Mouse (Mus musculus): Measurements from ENCODE around the gene Nudt21. TPM values are rescaled to one million over a fixed set of nuclear protein-coding genes. Genes with fewer than 3 reads are reported as not detected.
"Not testable (repeated sequence)": the region's sequence is repeated elsewhere in the genome, so short reads cannot be mapped to it uniquely, and the experiment has no call there.

Gene Nudt21
- polyA plus RNA-seq (2015; fragmentation: Nextera tagmentation; extraction: Ambion mirVana): 80.8 and 82.5 TPM in 2 replicates

GRCm38 (mm10) chr8:94036944-94037524 lies at the start of gene Nudt21, which contains the start of gene Ogfod1:
TSS of gene Nudt21 (minus strand) at chr8:94037031.
TSS of gene Ogfod1 (plus strand) at chr8:94037198.
- Histone ChIP-seq H3K9ac (replicated peaks) (peak within 1 kb of the TSS; percentile 68), H3K27ac (replicated peaks) (peak within 1 kb of the TSS; percentile 82), H3K4me1 (peaks cover 33% of the 10 kb centered on the region), H3K27me3 (replicated peaks) (no peaks in the 10 kb centered on the region), H3K4me3 (replicated peaks) (peak within 1 kb of the TSS; percentile 70), H3K4me2 (peak within 1 kb of the TSS; percentile 75), H3K36me3 (peaks cover 10% of the 10 kb centered on the region; the same call in 1 of the 2 replicates), H3K9me3 (replicated peaks) (no peaks in the 10 kb centered on the region)
- WGBS: under 1% methylated on average over 41 of the region's 41 CpGs
- ATAC-seq (ENCODE audit: low FRiP score): peak; percentile 100

- H3K4me2 ChIP-seq: no peak overlapping the region
- no peak for ATAC-seq (ENCODE audit: low FRiP score)
- no peaks in the 10 kb centered on the region for H3K27me3 ChIP-seq (replicated peaks)
- no peak overlapping the region for H3K4me3 ChIP-seq (replicated peaks)
- H3K9me3 ChIP-seq (replicated peaks): no peaks in the 10 kb centered on the region
- H3K4me1 ChIP-seq: no peaks in the 10 kb centered on the region
- peaks cover 39% of the 10 kb centered on the region for H3K36me3 ChIP-seq
- no peak overlapping the region for H3K9ac ChIP-seq (replicated peaks)
- 69% methylated on average over 12 of the region's 12 CpGs for WGBS
- no peak overlapping the region for H3K27ac ChIP-seq (replicated peaks)
Measured at GRCm38 (mm10) chr8:94076461-94077192, 39.8 kb upstream of the Nudt21 start.

DNA sequence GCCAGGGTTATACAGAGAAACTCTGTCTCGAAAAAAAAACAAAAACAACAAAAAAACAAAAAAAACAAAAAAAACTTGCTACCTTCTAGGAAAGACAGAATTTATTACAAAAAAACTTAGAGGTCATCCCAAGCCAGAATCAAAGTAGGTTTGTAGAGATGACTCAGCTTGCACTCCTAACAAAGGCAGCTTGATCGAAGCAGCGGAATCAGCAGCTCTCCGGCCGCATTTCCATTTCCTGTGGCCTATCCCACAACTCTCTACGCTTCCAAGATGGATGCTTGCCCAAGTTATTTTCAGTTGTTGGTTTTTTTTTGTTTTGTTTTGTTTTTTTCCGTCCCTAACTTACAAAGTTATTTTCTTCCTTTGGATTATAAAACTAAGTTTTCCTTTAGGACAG lies 32.0 kb upstream of the Nudt21 start:
- no peak overlapping the region for H3K4me2 ChIP-seq
- no peak for ATAC-seq (ENCODE audit: low FRiP score)

GRCm38 (mm10) chr8:94066121-94066863 lies 29.5 kb upstream of the Nudt21 start:
- H3K27me3 ChIP-seq (replicated peaks): no peaks in the 10 kb centered on the region
- no peaks in the 10 kb centered on the region for H3K9me3 ChIP-seq (replicated peaks)
- H3K36me3 ChIP-seq: peaks cover 55% of the 10 kb centered on the region
- no peak overlapping the region for H3K4me2 ChIP-seq
- H3K4me1 ChIP-seq: no peaks in the 10 kb centered on the region
- H3K9ac ChIP-seq (replicated peaks): no peak overlapping the region
- H3K4me3 ChIP-seq (replicated peaks): no peak overlapping the region
- no peak overlapping the region for H3K27ac ChIP-seq (replicated peaks)
- 21% methylated on average over 11 of the region's 11 CpGs for WGBS
- 0 out of 2 replicates have a peak, but pooled peaks have one; percentile 28 for ATAC-seq (ENCODE audit: low FRiP score)

More for the DNA sequence above, 32.0 kb upstream of the Nudt21 start:
- Histone ChIP-seq H3K9me3 (replicated peaks) (no peaks in the 10 kb centered on the region), H3K36me3 (peaks cover 34% of the 10 kb centered on the region), H3K9ac (replicated peaks) (no peak overlapping the region), H3K27me3 (replicated peaks) (no peaks in the 10 kb centered on the region), H3K4me3 (replicated peaks) (no peak overlapping the region), H3K27ac (replicated peaks) (no peak overlapping the region), H3K4me1 (no peaks in the 10 kb centered on the region)
- WGBS: 95% methylated on average over 7 of the region's 7 CpGs

DNA sequence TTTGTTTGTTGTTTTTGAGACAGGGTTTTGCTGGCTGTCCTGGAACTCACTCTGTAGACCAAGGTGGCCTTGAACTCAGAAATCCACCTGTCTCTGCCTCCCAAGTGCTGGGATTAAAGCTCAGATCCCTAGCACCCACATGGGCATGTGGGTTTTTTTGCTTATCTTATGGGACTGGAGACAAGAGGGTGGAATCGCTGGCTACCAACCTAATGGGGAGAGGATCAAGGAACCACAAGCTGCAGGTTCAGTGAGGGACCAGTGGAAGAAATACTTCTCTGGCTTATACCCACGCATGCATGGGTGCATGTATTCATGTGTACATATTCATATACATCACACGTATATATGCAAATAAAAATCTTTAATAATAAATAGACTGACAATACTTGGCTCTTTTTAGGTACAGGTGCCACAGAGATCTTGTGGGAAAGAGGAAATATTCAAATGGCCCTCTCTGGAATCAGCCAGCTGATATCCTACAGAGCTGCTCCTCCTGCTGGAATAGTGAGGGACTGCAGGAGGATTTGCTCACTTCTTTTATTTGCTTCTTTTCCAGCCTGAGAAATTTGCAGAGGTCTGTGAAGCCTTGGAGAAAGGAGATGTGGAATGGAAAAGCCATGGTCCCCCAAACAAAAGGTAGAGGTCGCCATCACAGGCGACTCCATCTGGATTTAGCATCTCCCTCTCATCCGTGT lies 20.5 kb upstream of the Nudt21 start:
- Histone ChIP-seq H3K4me3 (replicated peaks) (no peak overlapping the region), H3K9me3 (replicated peaks) (no peaks in the 10 kb centered on the region), H3K27ac (replicated peaks) (no peak overlapping the region), H3K9ac (replicated peaks) (no peak overlapping the region), H3K27me3 (replicated peaks) (no peaks in the 10 kb centered on the region), H3K4me1 (no peaks in the 10 kb centered on the region), H3K36me3 (peaks cover 84% of the 10 kb centered on the region), H3K4me2 (no peak overlapping the region)
- no peak for ATAC-seq (ENCODE audit: low FRiP score)
- 58% methylated on average over 6 of the region's 6 CpGs for WGBS

GRCm38 (mm10) chr8:94052696-94053095 lies 15.9 kb upstream of the Nudt21 start:
- peaks cover 62% of the 10 kb centered on the region for H3K36me3 ChIP-seq
- no peaks in the 10 kb centered on the region for H3K4me1 ChIP-seq
- no peak overlapping the region for H3K9ac ChIP-seq (replicated peaks)
- H3K27me3 ChIP-seq (replicated peaks): no peaks in the 10 kb centered on the region
- H3K4me3 ChIP-seq (replicated peaks): no peak overlapping the region
- H3K9me3 ChIP-seq (replicated peaks): no peaks in the 10 kb centered on the region
- ATAC-seq (ENCODE audit: low FRiP score): no peak
- H3K27ac ChIP-seq (replicated peaks): no peak overlapping the region
- H3K4me2 ChIP-seq: no peak overlapping the region
- whole genome bisulfite sequencing: 92% methylated on average over 12 of the region's 12 CpGs

GRCm38 (mm10) chr8:94047845-94048244 lies 11.0 kb upstream of the Nudt21 start:
- H3K4me3 ChIP-seq (replicated peaks): no peak overlapping the region
- WGBS: 80% methylated on average over 2 of the region's 2 CpGs
- ATAC-seq (ENCODE audit: low FRiP score): no peak

DNA sequence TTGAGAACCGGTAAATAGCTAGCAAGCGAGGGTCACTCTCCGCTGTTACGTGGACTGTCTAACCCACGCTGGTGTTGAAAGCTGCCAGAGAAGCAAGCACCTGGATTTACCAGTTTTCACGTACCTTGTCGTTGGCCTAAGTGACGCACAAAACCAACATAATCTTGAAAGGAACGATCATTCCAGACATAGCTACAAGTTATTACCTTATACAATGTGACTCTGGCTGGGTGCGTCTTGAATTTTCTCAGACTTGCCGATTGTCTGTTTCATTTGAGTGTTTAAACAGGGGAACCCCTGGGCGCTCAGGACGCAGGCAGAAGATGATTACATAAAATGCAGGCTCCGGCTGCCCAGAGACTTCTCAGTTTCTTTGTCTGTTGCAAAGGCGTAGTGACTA lies 975 bp upstream of the Nudt21 start:
- peaks cover 33% of the 10 kb centered on the region for H3K4me1 ChIP-seq
- H3K36me3 ChIP-seq: peaks cover 11% of the 10 kb centered on the region
- no peaks in the 10 kb centered on the region for H3K27me3 ChIP-seq (replicated peaks)
- peak overlapping the region; percentile 68 for H3K9ac ChIP-seq (replicated peaks)
- peak overlapping the region; percentile 38 for H3K27ac ChIP-seq (replicated peaks)
- H3K9me3 ChIP-seq (replicated peaks): no peaks in the 10 kb centered on the region
- H3K4me3 ChIP-seq (replicated peaks): peak overlapping the region; percentile 70
- ATAC-seq (ENCODE audit: low FRiP score): no peak
- WGBS: 7% methylated on average over 15 of the region's 15 CpGs
- H3K4me2 ChIP-seq: peak overlapping the region; percentile 74

More at GRCm38 (mm10) chr8:94047845-94048244, 11.0 kb upstream of the Nudt21 start:
- Histone ChIP-seq H3K9me3 (replicated peaks) (no peaks in the 10 kb centered on the region), H3K4me1 (no peaks in the 10 kb centered on the region), H3K27me3 (replicated peaks) (no peaks in the 10 kb centered on the region), H3K9ac (replicated peaks) (no peak overlapping the region), H3K36me3 (peaks cover 27% of the 10 kb centered on the region), H3K4me2 (no peak overlapping the region), H3K27ac (replicated peaks) (no peak overlapping the region)

DNA sequence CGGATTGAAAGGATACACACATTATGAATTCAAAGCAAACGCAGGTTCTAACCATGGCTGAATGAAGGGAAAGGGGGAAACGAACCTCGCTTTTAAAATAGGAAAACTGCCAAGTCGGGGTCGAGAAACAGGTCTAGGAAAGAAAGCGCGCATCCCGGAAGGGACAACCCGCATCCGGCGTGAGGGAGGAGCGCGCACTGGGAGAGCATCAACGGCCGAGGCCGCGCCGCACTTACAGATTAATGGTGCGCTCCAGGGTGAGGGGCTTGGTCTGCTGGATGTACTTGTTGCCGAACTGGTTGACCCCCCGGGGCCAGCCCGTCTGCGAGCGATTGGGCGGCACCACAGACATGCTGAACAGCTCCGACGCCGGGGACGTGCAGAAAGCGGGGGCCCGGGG lies 290 bp downstream of the Nudt21 start:
- ATAC-seq (ENCODE audit: low FRiP score): peak; percentile 91
- not testable (repeated sequence) for H3K27me3 ChIP-seq (replicated peaks); H3K9me3 ChIP-seq (replicated peaks); H3K36me3 ChIP-seq
- 0% methylated on average over 26 of the region's 32 CpGs for WGBS
- Histone ChIP-seq H3K4me1 (peaks cover 33% of the 10 kb centered on the region), H3K27ac (replicated peaks) (peak overlapping the region; percentile 82), H3K9ac (replicated peaks) (peak overlapping the region; percentile 59), H3K4me2 (peak overlapping the region; percentile 75), H3K4me3 (replicated peaks) (peak overlapping the region; percentile 70)

DNA sequence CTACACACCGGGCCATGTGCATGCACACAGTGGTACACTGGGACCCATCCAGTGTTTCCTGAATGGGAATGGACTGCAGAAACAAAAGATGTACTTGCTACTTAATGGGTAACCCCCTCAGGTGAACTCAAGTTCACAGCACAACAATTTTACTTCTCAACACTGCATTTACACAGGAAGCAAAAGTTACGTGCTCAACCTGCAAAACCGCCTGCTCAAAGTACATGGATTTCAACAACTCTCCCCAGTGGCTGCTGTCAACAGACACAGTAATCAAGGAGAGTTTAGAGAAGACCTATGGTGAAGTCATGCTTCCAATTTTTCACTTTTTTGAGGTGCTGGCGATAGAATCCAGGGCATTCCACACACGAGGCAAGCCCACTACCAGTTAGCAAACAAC lies 1.6 kb downstream of the Nudt21 start:
- 0 out of 2 replicates have a peak overlapping the region, but pooled peaks have one; percentile 11 for H3K9ac ChIP-seq (replicated peaks)
- no peaks in the 10 kb centered on the region for H3K9me3 ChIP-seq (replicated peaks)

DNA sequence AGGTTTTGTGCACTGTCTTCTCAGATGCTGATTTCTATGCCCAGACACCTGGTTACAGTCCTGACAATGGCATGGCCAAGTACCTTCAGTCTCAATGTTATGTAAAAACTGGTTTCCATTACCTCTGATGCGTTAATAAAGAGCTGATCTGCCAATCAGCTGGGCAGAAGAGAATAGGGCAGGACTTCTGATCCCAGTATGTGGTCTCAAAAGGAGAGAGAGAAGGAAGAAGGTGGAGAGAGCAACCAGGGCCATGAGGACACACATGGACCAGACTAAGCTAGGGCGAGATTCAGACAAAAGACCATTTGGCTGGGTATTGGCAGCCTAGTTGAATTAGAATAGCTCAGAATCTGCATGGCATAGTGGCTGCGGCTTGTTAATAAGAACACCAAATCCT lies 3.2 kb downstream of the Nudt21 start:
- no peak for ATAC-seq (ENCODE audit: low FRiP score)
- no peaks in the 10 kb centered on the region for H3K9me3 ChIP-seq (replicated peaks)
- no peak overlapping the region for H3K9ac ChIP-seq (replicated peaks)
- WGBS: 62% methylated on average over 3 of the region's 3 CpGs
- no peak overlapping the region for H3K27ac ChIP-seq (replicated peaks)
- H3K27me3 ChIP-seq (replicated peaks): no peaks in the 10 kb centered on the region
- H3K4me1 ChIP-seq: peaks cover 32% of the 10 kb centered on the region
- no peak overlapping the region for H3K4me3 ChIP-seq (replicated peaks)
- no peak overlapping the region for H3K4me2 ChIP-seq
- peaks cover 25% of the 10 kb centered on the region for H3K36me3 ChIP-seq

More for the DNA sequence above, 1.6 kb downstream of the Nudt21 start:
- Histone ChIP-seq H3K27me3 (replicated peaks) (no peaks in the 10 kb centered on the region), H3K4me3 (replicated peaks) (peak overlapping the region; percentile 8; the same call in 1 of the 2 replicates), H3K36me3 (peaks cover 18% of the 10 kb centered on the region), H3K4me2 (peak overlapping the region; percentile 75), H3K27ac (replicated peaks) (no peak overlapping the region), H3K4me1 (peaks cover 33% of the 10 kb centered on the region)
- no peak for ATAC-seq (ENCODE audit: low FRiP score)
- 72% methylated on average over 5 of the region's 5 CpGs for WGBS

All from neural tube, embryonic 15.5 days (tissue).